Mouse (Mus musculus) T-helper 1 cell (primary cell): Measurements from ENCODE around the gene Kdf1.

Experiments
- in situ Hi-C: fragments of 300-600 bp; cut with MboI, MseI; formaldehyde crosslinking; loops from one replicate; pipeline ENCODE4 v1.15.1; 2025; ENCODE audit warnings: high pct_unique_total_duplicates

Kdf1 gene

DNA sequence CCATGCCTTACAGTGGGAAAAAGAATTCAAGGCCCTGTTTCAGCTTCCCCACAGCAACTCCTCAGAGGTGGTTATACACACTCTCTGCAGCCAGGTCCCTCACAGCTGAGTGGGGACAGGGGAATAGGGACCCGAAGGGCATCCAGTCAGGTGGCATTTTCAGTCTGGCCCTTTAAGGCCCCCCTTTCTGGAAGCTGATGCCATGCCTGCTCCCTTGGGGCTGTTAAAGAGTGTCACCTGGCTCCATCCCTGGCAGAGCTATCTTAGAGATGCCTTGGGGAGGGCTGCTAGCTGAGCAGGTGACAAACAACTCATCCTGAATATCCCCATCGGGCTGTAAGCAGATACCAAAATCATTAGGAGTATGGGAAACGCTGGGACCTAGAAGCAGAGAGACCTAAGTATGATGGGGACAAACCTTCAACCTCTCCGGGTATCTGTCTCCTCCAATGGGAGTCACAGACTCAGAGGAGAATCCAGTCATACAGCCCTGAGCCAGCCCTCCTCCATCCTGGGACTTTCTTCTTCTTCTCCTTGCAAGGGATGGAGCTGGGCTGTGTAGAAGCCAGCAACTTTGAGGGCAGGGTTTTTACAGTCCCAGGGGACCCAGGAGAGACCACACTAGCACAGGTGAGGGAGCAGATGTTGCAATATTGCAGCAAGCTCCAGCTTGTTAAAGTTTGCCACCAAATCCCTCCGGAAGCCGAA is 21.9 kb upstream of the Kdf1 start:
- in situ Hi-C loops: no loop called here

DNA sequence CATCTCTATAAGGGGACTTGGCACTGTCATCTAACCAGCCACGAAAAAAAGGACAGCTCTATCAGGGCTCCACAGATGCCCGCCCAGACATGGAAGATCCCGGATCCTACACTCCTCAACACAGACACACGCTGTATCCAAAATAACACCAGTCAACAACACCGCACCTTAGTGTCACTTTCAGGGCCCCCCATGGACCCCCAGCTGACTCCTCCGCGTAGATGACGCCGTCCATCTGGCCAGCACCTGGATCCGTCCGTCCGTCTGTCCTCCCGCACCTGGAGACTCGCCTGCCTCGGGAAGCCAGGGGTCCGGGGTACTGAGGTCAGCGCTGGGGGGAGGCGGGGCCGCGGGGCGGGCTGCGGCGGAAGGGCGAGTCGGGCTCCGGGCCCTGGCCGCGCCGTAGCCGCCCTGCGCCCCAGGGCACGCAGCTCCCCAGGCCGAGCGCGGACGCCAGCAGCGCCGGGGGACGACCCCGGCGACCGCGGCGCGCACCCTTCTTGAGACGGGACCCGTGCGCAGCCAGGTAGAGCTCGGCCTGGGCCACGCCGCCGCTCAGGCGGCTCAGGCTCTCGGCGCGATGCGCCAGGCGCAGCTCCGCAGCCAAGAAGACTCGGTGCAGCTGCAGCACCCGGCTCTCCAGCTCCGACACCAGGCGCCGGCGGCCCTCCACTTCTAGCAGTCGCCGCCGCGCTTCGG is 21.2 kb upstream of the Kdf1 start:
- in situ Hi-C loops: no loop called here

DNA sequence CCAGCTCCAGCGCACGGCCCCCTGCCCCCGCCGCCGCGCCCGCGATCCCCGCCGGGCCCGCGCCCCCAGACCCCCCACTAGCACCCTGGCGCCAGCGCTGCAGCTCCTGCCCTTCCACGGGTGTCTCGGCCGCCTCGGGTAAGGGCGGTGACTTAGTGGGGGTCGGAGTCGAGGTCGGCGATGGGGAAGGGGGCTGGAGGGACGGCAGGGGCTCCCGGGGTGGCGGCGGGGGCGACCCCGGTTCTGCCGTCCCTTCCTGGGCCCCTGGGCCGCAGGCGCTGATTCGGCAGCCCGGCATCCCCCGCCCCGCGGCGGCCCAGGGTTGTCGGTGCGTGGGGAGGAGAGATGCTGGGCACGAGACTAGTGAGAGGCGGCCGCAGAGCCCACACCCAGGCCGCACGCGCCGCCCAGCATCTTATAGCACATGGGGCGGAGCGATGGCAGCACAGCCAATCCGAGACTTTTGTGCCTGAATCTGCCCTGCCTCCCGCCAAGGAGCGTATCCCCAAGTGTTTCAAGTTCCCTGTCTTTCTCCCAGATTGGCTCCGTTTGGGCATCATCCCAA is 20.5 kb upstream of the Kdf1 start, which contains the start of gene Trnp1:
TSS of gene Trnp1 (minus strand) at position 391 of the 565 bp plus-strand sequence.
- in situ Hi-C loops: no loop called here

DNA sequence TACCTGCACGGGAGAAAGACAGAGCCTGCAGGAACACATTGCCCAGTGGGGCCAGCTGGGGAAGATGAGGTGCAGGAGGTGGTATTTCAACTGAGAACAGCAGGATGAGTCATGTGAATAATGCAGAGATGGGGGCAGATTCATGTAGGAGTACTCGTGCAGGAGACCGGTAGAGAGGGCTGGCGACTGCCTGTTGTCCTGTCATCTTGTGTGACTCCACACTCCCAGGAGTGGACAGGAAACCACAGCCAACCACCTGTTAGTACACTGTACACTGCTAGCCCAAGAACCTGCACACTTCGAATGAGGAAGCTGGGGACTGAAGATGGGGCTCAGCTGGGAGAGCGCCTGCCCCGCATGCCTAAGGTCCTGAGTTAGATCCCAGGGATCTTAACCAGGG is 17.2 kb upstream of the Kdf1 start:
- in situ Hi-C loops: no loop called here

DNA sequence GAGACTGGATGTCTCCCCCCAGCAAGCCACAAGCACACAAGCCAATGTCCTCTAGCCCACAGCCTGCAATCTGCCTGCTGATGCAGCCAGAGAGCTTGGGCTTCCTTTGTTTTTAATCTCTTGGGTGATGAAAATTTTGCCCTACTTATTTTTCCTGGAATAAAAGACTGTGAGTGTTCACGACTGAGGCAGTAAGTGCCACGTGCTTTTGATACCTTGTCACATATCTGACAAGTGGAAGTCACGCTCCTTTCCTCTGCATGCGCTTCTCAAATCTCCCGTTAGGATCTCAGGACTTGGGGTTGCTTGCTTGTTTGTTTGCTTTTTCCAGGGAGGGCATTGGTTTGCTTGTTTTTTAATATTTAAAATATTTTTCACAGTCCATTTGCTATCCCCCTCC is 14.5 kb upstream of the Kdf1 start:
- in situ Hi-C loops: no loop called here

DNA sequence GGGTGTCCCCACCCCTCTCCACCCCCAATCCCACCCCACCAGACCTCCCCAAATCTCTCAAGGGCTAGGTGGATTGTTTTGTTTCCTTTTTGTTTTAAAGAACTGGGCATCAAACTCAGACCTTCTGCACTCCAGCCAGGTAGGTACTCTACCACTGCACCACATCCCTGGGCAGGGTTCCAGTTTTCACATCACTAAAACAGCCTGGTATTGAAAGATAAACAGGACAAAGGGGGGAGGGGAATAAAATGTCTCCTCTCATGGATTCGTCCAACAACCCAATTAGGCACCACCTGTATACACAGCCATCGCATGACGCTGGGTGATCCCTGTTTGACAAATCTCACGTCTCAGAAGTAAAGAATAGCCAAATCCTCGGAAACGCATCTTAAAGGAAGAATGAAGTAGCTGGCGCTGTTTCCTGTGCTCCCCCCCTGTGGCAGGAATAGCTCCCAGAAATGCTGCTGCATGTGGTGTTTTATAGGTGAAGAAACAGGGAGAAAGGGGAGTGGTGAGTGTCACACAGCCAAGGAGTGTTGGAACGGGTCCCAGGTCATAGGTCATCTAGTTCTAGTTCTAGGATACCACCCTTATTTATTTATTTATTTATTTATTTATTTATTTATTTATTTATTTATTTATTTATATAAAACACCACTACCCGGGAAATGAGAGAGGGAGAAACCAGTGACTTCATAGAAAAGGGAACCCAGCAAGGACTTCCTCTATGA is 13.8 kb upstream of the Kdf1 start:
- in situ Hi-C loops: loop anchor here (5.0 kb wide), 1 partner anchor 83 kb away; no protein-coding TSS in a partner anchor

DNA sequence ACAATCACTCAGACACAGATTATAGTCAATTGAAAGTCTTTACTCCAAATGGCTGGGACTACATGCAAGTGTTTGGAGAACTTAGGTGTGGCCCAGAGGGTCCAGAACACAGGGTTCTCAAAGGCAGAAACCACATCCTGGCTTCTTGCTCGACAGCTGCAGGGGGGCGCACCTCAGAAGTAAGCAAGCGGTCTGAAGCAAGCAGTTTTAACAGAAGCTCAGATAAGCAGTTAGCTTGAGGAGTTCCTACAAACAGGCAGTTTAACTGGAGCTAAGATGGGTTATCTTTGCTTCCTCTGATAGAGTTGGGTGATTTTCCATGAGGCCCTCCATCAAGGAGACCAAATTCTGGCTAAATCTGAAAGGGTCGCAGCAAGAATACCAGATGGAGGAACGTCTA is 12.2 kb upstream of the Kdf1 start:
- in situ Hi-C loops: loop anchor here (5.0 kb wide), 1 partner anchor 84 kb away; no protein-coding TSS in a partner anchor

DNA sequence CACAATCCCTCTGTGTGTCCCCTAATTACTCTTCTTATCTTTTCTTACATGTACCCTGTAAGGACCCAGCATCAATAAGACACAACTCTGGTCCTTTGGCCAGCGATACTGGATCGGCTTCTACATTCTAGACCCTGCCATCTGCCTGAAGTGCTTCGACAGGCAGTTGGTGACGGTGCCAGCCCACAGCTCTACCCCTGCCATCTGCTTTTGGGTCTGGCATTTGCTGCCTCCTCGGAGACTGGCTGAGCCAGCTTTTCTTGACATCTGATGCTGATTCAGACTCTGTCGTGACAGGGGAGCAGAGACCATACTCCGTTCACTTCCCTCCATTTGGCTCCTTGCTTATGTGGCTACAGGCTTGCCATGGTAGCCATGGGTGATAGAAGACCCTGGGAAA is 9.8 kb upstream of the Kdf1 start:
- in situ Hi-C loops: loop anchor here (5.0 kb wide), 1 partner anchor 87 kb away; no protein-coding TSS in a partner anchor

DNA sequence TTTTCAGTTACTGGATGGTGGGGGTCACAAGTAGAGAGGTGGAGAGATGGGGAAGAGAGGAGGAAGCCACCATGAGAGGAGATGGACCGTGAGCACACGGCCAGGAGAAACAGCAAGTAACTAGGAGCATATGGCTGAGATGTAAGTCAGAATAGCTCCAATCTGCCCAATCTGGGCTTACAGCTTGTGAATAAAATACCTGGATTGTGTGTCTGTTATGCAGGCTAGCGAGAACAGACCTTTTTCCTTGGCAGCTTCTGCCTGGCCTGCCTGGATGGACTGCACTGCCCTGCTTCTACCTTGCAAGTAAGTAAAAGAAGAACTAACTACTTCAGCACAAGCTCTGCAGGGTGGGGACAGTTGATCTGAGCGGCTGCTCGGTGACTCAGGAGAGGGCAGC is 7.7 kb upstream of the Kdf1 start:
- in situ Hi-C loops: loop anchor here (5.0 kb wide), 1 partner anchor 34 kb away; no protein-coding TSS in a partner anchor

DNA sequence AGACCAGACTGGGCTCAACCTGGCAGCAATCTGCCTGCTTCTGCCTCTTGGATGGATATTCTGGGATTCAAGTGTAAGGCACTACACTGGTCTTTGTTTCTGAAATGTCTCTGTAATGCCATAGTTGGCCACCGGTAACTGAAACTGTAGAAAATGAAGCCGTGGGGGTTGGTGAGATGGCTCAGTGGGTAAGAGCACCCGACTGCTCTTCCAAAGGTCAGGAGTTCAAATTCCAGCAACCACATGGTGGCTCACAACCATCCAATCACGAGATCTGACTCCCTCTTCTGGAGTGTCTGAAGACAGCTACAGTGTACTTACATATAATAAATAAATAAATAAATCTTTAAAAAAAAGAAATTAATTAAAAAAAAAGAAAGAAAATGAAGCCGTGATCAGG is 6.3 kb upstream of the Kdf1 start:
- in situ Hi-C loops: loop anchor here (5.0 kb wide), 1 partner anchor 35 kb away; no protein-coding TSS in a partner anchor

DNA sequence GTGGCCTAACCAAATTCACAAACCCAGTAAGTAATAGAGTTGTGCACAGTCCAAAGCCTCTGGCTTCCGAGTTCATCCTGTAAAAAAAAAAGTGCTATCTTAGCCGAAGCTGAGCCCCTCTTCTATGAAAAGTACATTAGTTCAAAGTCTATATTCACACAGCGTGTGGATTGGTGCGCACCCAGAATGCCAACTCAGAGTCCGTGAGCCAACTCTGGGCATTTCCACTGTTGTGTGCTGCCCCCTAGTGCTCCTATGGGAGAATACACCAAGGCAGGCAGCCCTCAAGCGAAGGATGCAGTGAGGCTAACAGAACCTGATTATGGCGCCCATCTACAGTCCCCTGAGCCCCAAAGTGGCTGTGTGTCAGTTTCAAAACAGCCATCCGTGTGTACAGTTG is 5.8 kb upstream of the Kdf1 start:
- in situ Hi-C loops: loop anchor here (5.0 kb wide), 1 partner anchor 36 kb away; no protein-coding TSS in a partner anchor

DNA sequence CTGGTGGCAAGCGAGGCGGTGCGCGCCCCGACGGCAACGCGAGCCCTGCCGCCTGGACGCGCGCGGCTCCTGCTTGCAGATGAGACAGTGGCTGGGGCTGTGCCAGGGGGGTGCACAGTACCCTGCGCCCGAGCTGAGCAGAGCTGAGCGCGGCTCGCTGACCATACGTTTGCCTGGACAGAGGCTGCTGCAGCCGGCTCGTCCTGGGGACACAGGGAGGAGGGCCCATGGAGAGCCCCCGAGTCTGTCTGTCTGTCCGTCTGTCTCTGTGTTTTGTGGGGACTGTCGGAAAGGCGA is 554 bp downstream of the Kdf1 start:
- in situ Hi-C loops: no loop called here

DNA sequence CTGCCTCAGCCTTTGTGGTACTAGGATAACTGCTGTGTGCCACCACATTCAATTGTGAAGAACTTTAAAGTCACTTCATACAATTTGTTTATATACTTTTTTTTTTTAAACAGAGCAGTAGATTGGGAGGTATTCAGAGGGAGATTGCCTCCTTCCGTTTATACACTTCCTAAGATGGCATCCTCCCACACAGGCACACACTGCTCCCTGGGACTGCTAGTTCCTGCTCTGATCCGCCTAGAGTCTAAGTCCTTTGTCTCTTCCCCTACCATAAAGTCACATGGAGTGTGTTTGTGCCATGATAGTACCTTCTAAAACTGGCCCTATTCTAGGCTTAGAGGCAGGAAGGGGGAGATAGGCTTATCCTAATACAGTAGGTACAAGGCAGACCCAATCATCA is 2.7 kb downstream of the Kdf1 start:
- in situ Hi-C loops: no loop called here

DNA sequence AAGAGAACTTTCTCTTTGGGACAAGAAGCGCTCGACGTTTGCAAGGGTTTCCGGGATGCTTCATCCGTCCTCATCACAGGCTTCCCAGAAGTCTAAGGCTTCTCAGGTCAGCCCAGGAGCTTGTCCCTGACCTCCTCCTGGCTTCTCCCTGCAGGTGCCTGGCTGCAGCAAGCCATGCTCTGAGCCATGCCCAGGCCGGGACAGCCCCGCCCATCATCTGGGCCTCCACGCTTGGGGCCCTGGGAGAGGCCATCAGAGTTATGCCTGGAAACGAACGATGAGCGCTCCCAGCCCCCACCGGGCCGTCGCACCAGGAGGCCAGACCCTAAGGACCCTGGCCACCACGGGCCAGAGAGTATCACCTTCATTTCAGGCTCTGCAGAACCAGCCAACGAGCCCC is 9.0 kb downstream of the Kdf1 start:
- in situ Hi-C loops: no loop called here

DNA sequence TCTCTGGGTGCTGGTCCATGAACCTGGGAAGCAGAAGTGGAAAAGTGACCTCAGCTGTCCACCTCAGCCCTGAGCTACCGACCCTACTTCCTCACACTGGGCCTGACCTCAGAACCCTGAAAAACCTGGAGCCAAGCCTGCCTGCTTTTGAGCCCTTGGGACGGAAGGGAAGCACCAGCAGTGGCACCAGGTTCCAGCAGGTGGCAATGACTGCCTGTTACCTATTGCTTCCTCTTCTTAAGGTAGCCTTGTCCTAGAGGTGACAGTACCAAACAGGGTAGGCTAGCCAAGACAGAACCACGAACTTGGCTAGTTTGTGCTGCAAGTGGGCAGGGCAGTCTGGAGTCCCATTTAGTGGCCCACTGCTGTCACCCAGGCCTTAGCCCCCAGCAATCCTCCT is 14.0 kb downstream of the Kdf1 start:
- in situ Hi-C loops: no loop called here

DNA sequence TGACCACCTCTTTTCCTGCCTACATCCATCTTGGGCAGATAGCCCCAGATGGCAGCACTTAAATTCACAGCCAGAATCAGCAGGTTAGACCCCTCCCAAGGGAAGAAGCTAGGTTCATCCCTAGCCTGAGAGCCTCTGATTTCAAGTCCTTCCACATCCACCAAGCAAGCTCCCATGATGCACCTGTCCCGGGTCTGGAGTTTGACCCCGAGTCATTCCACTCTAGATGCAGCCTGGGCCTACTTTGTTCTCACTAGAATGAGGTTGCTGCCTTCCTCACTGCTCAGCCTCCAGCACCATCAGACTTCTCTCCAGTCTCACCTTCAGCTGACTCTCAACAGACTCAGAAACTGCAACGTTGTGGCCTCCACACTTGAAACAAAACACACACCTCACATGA is 17.3 kb downstream of the Kdf1 start:
- in situ Hi-C loops: no loop called here

DNA sequence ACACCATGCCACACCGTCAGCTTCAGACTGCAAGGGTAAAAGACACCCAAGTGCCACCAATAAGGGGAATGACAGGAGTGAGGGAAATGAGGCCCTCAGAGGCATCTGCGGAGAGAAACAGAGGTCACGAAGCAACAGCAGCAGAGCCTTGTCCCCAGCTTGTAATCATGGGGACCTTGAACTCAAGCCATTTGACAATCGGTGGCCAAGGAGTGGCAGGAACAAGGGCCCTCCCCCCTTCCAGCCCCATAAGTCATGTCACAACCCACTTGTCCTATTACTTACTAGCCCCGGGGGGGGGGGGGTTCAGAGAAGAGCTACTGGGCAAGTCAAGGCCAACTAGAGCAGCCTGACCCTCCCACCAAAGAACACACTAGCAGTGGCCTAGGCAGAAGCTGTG is 17.9 kb downstream of the Kdf1 start:
- in situ Hi-C loops: no loop called here

DNA sequence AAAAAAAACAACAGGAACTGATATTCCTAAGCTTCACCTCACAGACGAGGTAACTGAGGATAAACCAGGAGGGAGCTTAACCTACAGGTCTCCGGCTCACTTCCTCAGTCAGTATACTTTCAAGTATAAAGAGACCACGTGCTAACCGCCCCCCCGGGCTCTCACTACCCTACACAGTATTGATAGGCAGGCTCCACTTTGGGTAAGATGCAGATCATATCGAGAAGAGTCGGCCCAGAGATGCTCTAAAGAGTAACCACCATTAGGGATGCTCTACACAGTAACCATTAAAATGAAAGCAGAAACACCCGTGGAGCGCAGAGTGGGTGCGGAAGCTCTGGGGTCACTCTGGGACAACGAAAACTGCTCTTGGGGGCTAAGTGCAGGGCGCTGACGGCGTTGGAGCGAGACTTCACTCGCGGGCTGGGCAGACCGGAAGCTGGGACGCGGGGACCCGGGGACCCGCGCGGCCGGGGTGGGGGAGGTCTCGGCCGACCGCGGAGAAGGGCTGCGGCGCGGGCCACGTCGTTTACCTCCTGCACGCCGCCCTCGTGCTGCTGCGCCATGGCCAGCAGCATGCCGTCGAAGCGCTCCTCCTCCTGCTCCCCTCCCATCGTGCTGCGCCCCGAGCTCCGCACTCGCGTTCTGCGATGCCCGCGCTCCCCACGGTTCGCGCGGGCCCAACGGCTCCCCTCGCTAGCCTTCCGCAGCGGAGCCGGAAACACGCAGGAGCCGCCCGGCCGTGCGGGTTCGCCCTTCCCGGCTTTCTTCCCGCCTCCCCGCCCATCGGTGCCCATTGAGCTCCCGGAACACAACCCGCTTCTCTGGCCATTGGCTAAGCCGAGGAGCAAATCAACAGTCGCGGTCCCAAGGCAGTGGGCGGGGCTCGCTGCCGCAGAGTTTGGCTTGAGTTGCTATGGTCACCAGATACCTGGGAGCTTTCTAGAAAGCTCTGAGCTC is 26.8 kb downstream of the Kdf1 start, which contains the start of gene Nudc:
TSS of gene Nudc (minus strand) at position 725 of the 960 bp plus-strand sequence.
- in situ Hi-C loops: no loop called here

DNA sequence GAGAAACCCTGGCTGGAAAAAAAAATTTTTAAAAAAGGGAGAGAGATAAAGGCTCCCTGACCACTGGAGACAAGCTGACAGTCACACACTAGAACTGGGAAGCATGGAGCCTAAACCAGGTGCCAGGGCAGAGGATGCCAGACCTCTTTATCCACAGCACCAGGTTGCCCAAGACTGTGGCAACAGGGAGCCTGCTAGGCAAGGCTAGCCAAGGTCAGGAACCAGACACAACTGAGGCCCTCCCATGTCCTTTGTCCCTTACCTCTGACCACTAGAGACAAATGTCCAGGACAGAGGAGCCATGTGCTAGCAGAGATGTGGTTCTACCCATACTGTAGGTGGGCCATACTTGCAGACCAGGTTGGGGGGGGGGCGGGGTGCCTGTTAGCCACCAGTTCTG is 33.3 kb downstream of the Kdf1 start:
- in situ Hi-C loops: no loop called here

DNA sequence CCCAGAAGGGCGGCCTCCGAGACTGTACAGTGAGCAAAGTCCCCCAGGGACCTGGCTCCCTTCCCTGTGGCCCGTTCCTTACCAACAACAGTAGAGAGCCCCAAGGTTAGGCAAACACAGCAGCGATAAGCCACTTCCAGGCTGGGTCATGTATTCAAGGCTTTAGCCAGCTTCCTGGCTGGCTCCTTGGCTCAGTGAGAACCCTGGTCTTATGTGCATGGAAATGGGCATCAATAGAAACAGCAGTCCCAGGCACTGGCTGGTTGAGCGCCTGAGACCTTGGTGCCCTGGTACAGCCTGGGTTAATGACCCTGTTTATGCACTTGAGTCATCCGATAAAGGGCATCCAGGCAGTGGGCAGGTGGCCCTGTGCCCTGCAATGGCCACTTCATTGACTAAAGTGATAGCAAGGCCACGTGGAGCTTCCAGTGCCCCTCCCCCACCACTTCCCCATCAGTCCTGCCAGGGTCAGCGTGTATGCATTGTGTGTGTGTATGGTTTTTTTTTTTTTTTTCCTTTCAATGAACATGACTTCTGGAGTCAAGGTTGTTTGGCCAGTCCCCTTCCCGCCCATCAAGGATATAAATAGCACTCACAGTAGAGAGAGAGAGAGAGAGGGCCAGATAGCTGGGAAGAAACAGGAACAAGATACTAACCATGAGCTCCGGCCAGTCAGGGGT is 34.1 kb downstream of the Kdf1 start, which contains the start of gene Nr0b2:
TSS of gene Nr0b2 (plus strand) at position 609 of the 680 bp plus-strand sequence.
- in situ Hi-C loops: no loop called here
